Mouse (Mus musculus): Measurements from ENCODE around the gene Vasp.

DNA sequence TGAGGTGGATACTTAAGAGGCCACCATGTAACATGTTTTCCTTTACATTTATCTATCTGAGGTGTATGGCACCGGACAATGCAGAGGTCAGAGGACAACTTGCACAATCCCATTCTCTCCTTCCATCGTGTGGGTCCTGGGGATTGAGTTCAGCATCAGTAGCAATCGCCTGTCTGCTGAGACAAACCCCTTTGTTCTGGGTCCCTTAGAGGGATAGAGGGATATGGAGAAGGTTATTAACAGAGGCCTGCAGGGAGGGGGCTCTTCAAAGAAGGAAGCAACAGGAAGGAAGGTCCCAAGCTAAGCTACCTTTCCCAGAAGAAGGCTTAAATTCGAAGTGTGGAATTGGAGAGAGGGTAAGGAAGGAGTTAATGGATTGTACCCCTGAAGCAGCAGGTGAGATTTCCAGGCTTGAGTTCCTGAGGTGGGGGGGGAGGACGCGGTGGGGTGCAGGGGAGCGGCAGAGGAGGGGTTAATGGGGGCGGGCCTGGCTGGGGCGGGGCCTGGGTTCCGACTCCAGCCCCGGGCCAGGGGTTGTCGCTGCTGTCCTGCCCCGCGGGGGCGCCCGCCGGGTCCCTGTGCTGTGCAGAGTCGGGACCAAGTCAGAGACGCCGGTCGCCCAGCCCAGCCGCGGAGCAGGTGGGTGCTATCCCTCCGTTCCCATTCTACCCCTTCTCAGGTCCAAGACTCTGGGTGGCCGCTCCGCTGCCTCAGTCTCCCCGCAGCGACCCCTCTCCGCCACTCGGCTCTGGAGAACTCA is 59.4 kb downstream of the Vasp start, which contains the start of gene Gpr4:
- TF ChIP-seq MAFK (IDR thresholded peaks at IDR 0.05; ENCODE audit: insufficient read depth, low read depth, low read length) = no peak
- no peak for TF ChIP-seq ZNF384 (IDR thresholded peaks at IDR 0.05; ENCODE audit: low read depth, low read length)
- no peak for TF ChIP-seq CHD2 (IDR thresholded peaks at IDR 0.05; ENCODE audit: low read depth, low read length)
- TF ChIP-seq HCFC1 (IDR thresholded peaks at IDR 0.05; ENCODE audit: borderline replicate concordance, insufficient read depth, low read length) = no peak

Data from ES-E14 (cell line).